Mouse (Mus musculus) MEL (cell line): ENCODE data around the gene Rgcc. TPM values are rescaled to one million over a fixed set of nuclear protein-coding genes. Genes with fewer than 3 reads are reported as not detected.

ENCODE experiments used
- DNase-seq: peaks from one replicate; pipeline ENCODE4 v3.0.0; 2011; ENCODE audit warnings: low read depth, low spot score
- H3K27ac ChIP-seq: 2 replicates; pipeline ENCODE4 v1.5.1; 2012; ENCODE audit warnings: low read depth, mild to moderate bottlenecking, control low read depth, low read length, moderate library complexity; ENCODE audit not compliant: control insufficient read depth
- H3K27me3 ChIP-seq, 2 experiments: fragments of 150-350 bp in 1 of 2; sonication (generic) in 1 of 2; 2 replicates each; pipeline ENCODE4 v1.6.1; 2012; ENCODE audit warnings: low read length in 2 of 2, mild to moderate bottlenecking in 2 of 2, improper control_type of control experiment in 1 of 2, moderate library complexity in 1 of 2; ENCODE audit not compliant: insufficient read depth in 2 of 2, control insufficient read depth in 1 of 2
- H3K36me3 ChIP-seq, 2 experiments: 2 replicates each; pipeline ENCODE4 v1.6.1; 2012 to 2014; ENCODE audit warnings: low read length in 2 of 2, improper control_type of control experiment in 1 of 2, inconsistent platforms in 1 of 2, mild to moderate bottlenecking in 1 of 2; ENCODE audit not compliant: insufficient read depth in 2 of 2, control insufficient read depth in 1 of 2
- H3K4me1 ChIP-seq, 2 experiments: fragments of 150-350 bp in 1 of 2; sonication (generic) in 1 of 2; 2 replicates each; pipeline ENCODE4 v1.6.1; 2012; ENCODE audit warnings: low read length in 2 of 2, improper control_type of control experiment in 1 of 2, mild to moderate bottlenecking in 1 of 2; ENCODE audit not compliant: insufficient read depth in 2 of 2, control insufficient read depth in 1 of 2
- H3K4me3 ChIP-seq, 2 experiments: fragments of 150-350 bp in 1 of 2; sonication (generic) in 1 of 2; 2 replicates each; pipeline ENCODE4 v1.5.1; 2012; ENCODE audit warnings: low read depth in 2 of 2, low read length in 2 of 2, mild to moderate bottlenecking in 2 of 2, moderate library complexity in 2 of 2, control low read depth in 1 of 2, improper control_type of control experiment in 1 of 2; ENCODE audit not compliant: control insufficient read depth in 1 of 2, insufficient read depth in 1 of 2
- H3K79me2 ChIP-seq: 2 replicates; pipeline ENCODE4 v1.6.1; 2012; ENCODE audit warnings: mild to moderate bottlenecking, low read length, moderate library complexity; ENCODE audit not compliant: control insufficient read depth, poor library complexity, insufficient read depth
- H3K9ac ChIP-seq: 2 replicates; pipeline ENCODE4 v1.6.1; 2012; ENCODE audit warnings: low read depth, mild to moderate bottlenecking, control low read depth, low read length, moderate library complexity; ENCODE audit not compliant: control insufficient read depth, poor library complexity, severe bottlenecking
- H3K9me3 ChIP-seq: fragments of 150-350 bp; sonication (generic); replicated peaks from 2 replicates; pipeline ENCODE4 v1.6.1; 2012; ENCODE audit warnings: mild to moderate bottlenecking, low read length, improper control_type of control experiment, moderate library complexity; ENCODE audit not compliant: insufficient read depth
- BHLHE40 ChIP-seq: IDR thresholded peaks from 2 replicates; pipeline ENCODE4 v1.6.1; 2012; ENCODE audit warnings: low read depth, mild to moderate bottlenecking, inconsistent platforms, low read length, improper control_type of control experiment, borderline replicate concordance
- CHD2 ChIP-seq: IDR thresholded peaks from 2 replicates; pipeline ENCODE4 v1.6.1; 2011; ENCODE audit warnings: low read length, improper control_type of control experiment
- CTCF ChIP-seq, 3 experiments: IDR thresholded peaks in 2 of 3; conservative IDR thresholded peaks in 1 of 3; 2 replicates each; pipeline ENCODE4 v1.5.1; 2011 to 2012; ENCODE audit warnings: low read length in 3 of 3, low read depth in 2 of 3, mild to moderate bottlenecking in 2 of 3, improper control_type of control experiment in 1 of 3, inconsistent platforms in 1 of 3, mixed read lengths in 1 of 3, moderate library complexity in 1 of 3; ENCODE audit not compliant: control insufficient read depth in 1 of 3, insufficient read depth in 1 of 3, poor library complexity in 1 of 3, severe bottlenecking in 1 of 3
- E2F4 ChIP-seq: IDR thresholded peaks from 2 replicates; pipeline ENCODE4 v1.6.1; 2011; ENCODE audit warnings: low read depth, low read length, improper control_type of control experiment, borderline replicate concordance
- EP300 ChIP-seq, 2 experiments: IDR thresholded peaks; 2 replicates each; pipeline ENCODE4 v1.6.1; 2011; ENCODE audit warnings: improper control_type of control experiment in 2 of 2, low read length in 2 of 2, low read depth in 1 of 2, mild to moderate bottlenecking in 1 of 2
- ETS1 ChIP-seq: IDR thresholded peaks from 2 replicates; pipeline ENCODE4 v1.6.1; 2012; ENCODE audit warnings: low read depth, mild to moderate bottlenecking, inconsistent platforms, low read length, improper control_type of control experiment, moderate library complexity
- GATA1 ChIP-seq: IDR thresholded peaks from 2 replicates; pipeline ENCODE4 v1.6.1; 2011; ENCODE audit warnings: low read depth, low read length, improper control_type of control experiment
- HCFC1 ChIP-seq: IDR thresholded peaks from 2 replicates; pipeline ENCODE4 v1.6.1; 2012; ENCODE audit warnings: low read depth, mild to moderate bottlenecking, inconsistent platforms, low read length, improper control_type of control experiment, moderate library complexity
- JUND ChIP-seq: IDR thresholded peaks from 2 replicates; pipeline ENCODE4 v1.6.1; 2011; ENCODE audit warnings: low read depth, mild to moderate bottlenecking, improper control_type of control experiment, low read length
- MAFK ChIP-seq: IDR thresholded peaks from 2 replicates; pipeline ENCODE4 v1.6.1; 2011; ENCODE audit warnings: low read depth, mild to moderate bottlenecking, low read length, improper control_type of control experiment, borderline replicate concordance
- MAX ChIP-seq: IDR thresholded peaks from 2 replicates; pipeline ENCODE4 v1.6.1; 2011; ENCODE audit warnings: low read length, improper control_type of control experiment
- MAZ ChIP-seq: IDR thresholded peaks from 2 replicates; pipeline ENCODE4 v1.6.1; 2012; ENCODE audit warnings: low read depth, mild to moderate bottlenecking, inconsistent platforms, low read length, improper control_type of control experiment
- NELFE ChIP-seq: IDR thresholded peaks from 2 replicates; pipeline ENCODE4 v1.6.1; 2011; ENCODE audit warnings: low read depth, low read length, improper control_type of control experiment
- NRF1 ChIP-seq: IDR thresholded peaks from 2 replicates; pipeline ENCODE4 v1.6.1; 2014; ENCODE audit warnings: low read depth, mild to moderate bottlenecking, inconsistent platforms, low read length, improper control_type of control experiment, moderate library complexity; ENCODE audit not compliant: poor library complexity, insufficient read depth, severe bottlenecking
- POLR2A ChIP-seq, 2 experiments: IDR thresholded peaks; 2 replicates each; pipeline ENCODE4 v1.6.1; 2011 to 2012; ENCODE audit warnings: low read length in 2 of 2, mild to moderate bottlenecking in 2 of 2, control low read depth in 1 of 2, improper control_type of control experiment in 1 of 2, low read depth in 1 of 2, moderate library complexity in 1 of 2; ENCODE audit not compliant: control insufficient read depth in 1 of 2, insufficient read depth in 1 of 2, poor library complexity in 1 of 2
- POLR2AphosphoS2 ChIP-seq: IDR thresholded peaks from 2 replicates; pipeline ENCODE4 v1.6.1; 2011; ENCODE audit warnings: low read length, improper control_type of control experiment
- POLR2AphosphoS5 ChIP-seq: IDR thresholded peaks from 2 replicates; pipeline ENCODE4 v1.6.1; 2012; ENCODE audit warnings: low read depth, borderline replicate concordance, mild to moderate bottlenecking, inconsistent platforms, low read length, moderate library complexity, mixed read lengths
- RAD21 ChIP-seq: IDR thresholded peaks from 2 replicates; pipeline ENCODE4 v1.6.1; 2011; ENCODE audit warnings: mild to moderate bottlenecking, low read depth, low read length, improper control_type of control experiment
- TCF12 ChIP-seq: IDR thresholded peaks from 2 replicates; pipeline ENCODE4 v1.6.1; 2014; ENCODE audit warnings: low read depth, mild to moderate bottlenecking, inconsistent platforms, low read length, improper control_type of control experiment, moderate library complexity
- UBTF ChIP-seq: IDR thresholded peaks from 2 replicates; pipeline ENCODE4 v1.6.1; 2012; ENCODE audit warnings: low read depth, mild to moderate bottlenecking, inconsistent platforms, low read length, improper control_type of control experiment, moderate library complexity, borderline replicate concordance; ENCODE audit not compliant: insufficient read depth
- USF1 ChIP-seq: IDR thresholded peaks from 2 replicates; pipeline ENCODE4 v1.6.1; 2014; ENCODE audit warnings: low read depth, mild to moderate bottlenecking, inconsistent platforms, low read length, improper control_type of control experiment, moderate library complexity
- USF2 ChIP-seq, 2 experiments: IDR thresholded peaks; 2 replicates each; pipeline ENCODE4 v1.6.1; 2011 to 2012; ENCODE audit warnings: improper control_type of control experiment in 2 of 2, low read length in 2 of 2, borderline replicate concordance in 1 of 2, inconsistent platforms in 1 of 2, low read depth in 1 of 2, mild to moderate bottlenecking in 1 of 2; ENCODE audit not compliant: insufficient read depth in 1 of 2
- ZMIZ1 ChIP-seq: IDR thresholded peaks from 2 replicates; pipeline ENCODE4 v1.6.1; 2012; ENCODE audit warnings: low read depth, mild to moderate bottlenecking, inconsistent platforms, low read length, improper control_type of control experiment, moderate library complexity
- ZNF384 ChIP-seq: IDR thresholded peaks from 2 replicates; pipeline ENCODE4 v1.6.1; 2012; ENCODE audit warnings: low read depth, mild to moderate bottlenecking, inconsistent platforms, low read length, improper control_type of control experiment
- polyA plus RNA-seq, 2 experiments: library from polyadenylated mRNA; stranded (reverse) in 1 of 2; unstranded in 1 of 2; fragments of >175 nt in 1 of 2; fragments of >200 nt in 1 of 2; gene quantifications; 2 replicates each; pipeline versions ENCODE4 v1.2.1 to v1.2.4; 2012; ENCODE audit warnings: low replicate concordance in 2 of 2, low read depth in 1 of 2; ENCODE audit not compliant: insufficient read length in 2 of 2, insufficient read depth in 1 of 2, missing spikeins in 1 of 2
- total RNA-seq: library from RNA; depleted of rRNA; stranded (reverse); fragments of 300-350 nt; gene quantifications from 2 replicates; pipeline ENCODE4 v1.2.3, GENCODE M21; 2012

Rgcc gene
- total and polyA plus RNA-seq, 3 experiments: 1.2 to 1.8 TPM; not detected in 1

DNA sequence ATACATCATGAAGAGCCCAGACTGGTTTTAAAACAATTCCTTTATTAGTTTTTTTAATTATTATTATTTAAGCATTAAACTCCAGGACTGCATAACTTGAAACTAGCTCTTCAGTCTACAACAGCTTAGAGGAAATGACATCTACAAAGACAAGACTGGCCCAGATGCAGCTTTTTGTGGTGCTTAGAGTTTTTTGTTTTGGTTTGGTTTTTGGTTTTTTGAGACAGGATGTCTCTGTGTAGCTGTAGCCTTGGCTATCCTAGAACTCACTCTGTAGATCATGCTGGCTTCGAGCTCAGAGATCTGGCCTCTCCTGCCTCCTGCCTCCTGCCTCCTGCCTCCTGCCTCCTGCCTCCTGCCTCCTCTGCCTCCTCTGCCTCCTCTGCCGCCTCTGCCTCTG lies 45.7 kb downstream of the Rgcc start:
- no peaks in the 10 kb centered on the region for H3K9me3 ChIP-seq
- TF ChIP-seq HCFC1 (no peak), MAFK (no peak), MAX (no peak), MAZ (no peak), RAD21 (no peak), USF2 (IDR thresholded peaks at IDR 0.05; ENCODE audit: borderline replicate concordance in 1 of 2, insufficient read depth in 1 of 2, low read depth in 1 of 2, low read length in 2 of 2) (no peak), CTCF (IDR thresholded peaks at IDR 0.05 in 2 of 3, conservative IDR thresholded peaks at IDR 0.05 in 1 of 3; ENCODE audit: control insufficient read depth in 1 of 3, insufficient read depth in 1 of 3, low read depth in 2 of 3, low read length in 3 of 3, poor library complexity in 1 of 3, severe bottlenecking in 1 of 3) (no peak), USF1 (no peak), CHD2 (no peak), NELFE (no peak), EP300 (IDR thresholded peaks at IDR 0.05; ENCODE audit: low read depth in 1 of 2, low read length in 2 of 2) (no peak), ETS1 (no peak), JUND (no peak), POLR2AphosphoS5 (no peak), ZNF384 (no peak), POLR2A (IDR thresholded peaks at IDR 0.05; ENCODE audit: control insufficient read depth in 1 of 2, insufficient read depth in 1 of 2, low read depth in 1 of 2, low read length in 2 of 2, poor library complexity in 1 of 2) (no peak)
- H3K27ac ChIP-seq: no peak overlapping the region
- peaks cover 0 to 2% of the 10 kb centered on the region in 2 experiments; a peak in 2 of 4 replicates for H3K27me3 ChIP-seq
- no peak for DNase-seq
- no peaks in the 10 kb centered on the region for H3K4me1 ChIP-seq
- no peak overlapping the region for H3K9ac ChIP-seq
- H3K79me2 ChIP-seq: no peaks in the 10 kb centered on the region
- H3K4me3 ChIP-seq: no peak overlapping the region
- H3K36me3 ChIP-seq: no peaks in the 10 kb centered on the region

- DNase-seq: no peak
- TF ChIP-seq E2F4: no peak
- no peak for TF ChIP-seq ZMIZ1
- TF ChIP-seq TCF12: no peak
- TF ChIP-seq USF1: no peak
- TF ChIP-seq UBTF: no peak
- TF ChIP-seq BHLHE40: no peak
- TF ChIP-seq POLR2AphosphoS2: no peak
- no peak for TF ChIP-seq GATA1
- TF ChIP-seq NRF1: no peak
- TF ChIP-seq, all 39 proteins: peak for 0
- no peak overlapping the region for H3K4me3 ChIP-seq
- no peaks in the 10 kb centered on the region for H3K79me2 ChIP-seq
- H3K4me1 ChIP-seq: no peaks in the 10 kb centered on the region
- no peaks in the 10 kb centered on the region for H3K36me3 ChIP-seq
- no peak overlapping the region for H3K27ac ChIP-seq
- H3K9me3 ChIP-seq: no peaks in the 10 kb centered on the region
- no peaks in the 10 kb centered on the region; a peak in 1 of 4 replicates for H3K27me3 ChIP-seq
- no peak overlapping the region for H3K9ac ChIP-seq
Observed at GRCm38 (mm10) chr14:79251727-79252285, 49.6 kb downstream of the Rgcc start.
